Mouse (Mus musculus) layer of hippocampus, adult 18-20 months (tissue): ENCODE results near the gene Spats1. TPM values are rescaled to one million over a fixed set of nuclear protein-coding genes. Genes with fewer than 3 reads are reported as not detected.
"Not testable (repeated sequence)": the region's sequence is repeated elsewhere in the genome, so short reads cannot be mapped to it uniquely, and the experiment has no call there.

Experiments
- DNase-seq, 2 experiments: peaks; one replicate each; pipeline ENCODE4 v3.0.0; 2022; ENCODE audit warnings: low spot score in 2 of 2
- total RNA-seq, 2 experiments: library from RNA; stranded (reverse); gene quantifications; 2 replicates each; pipeline ENCODE4 v1.2.3; 2021

Spats1 gene
- total RNA-seq, 2 experiments from 2014 or later = 4.4 to 4.7 TPM

- DNase-seq = no peak
Observed at GRCm38 (mm10) chr17:45490532-45491154, 15.4 kb upstream of the Spats1 start.

GRCm38 (mm10) chr17:45489736-45490135 is 14.5 kb upstream of the Spats1 start:
- DNase-seq = no peak

- no peak for DNase-seq
Observed at GRCm38 (mm10) chr17:45488321-45489254, 13.4 kb upstream of the Spats1 start.

GRCm38 (mm10) chr17:45487216-45487615 is 12.0 kb upstream of the Spats1 start:
- DNase-seq = no peak

GRCm38 (mm10) chr17:45485581-45485980 is 10.4 kb upstream of the Spats1 start:
- DNase-seq = peak; percentile 43 to 72

- peak in 1 of 2 experiments; percentile 31 for DNase-seq
Observed at GRCm38 (mm10) chr17:45480429-45480828, 5.2 kb upstream of the Spats1 start.

GRCm38 (mm10) chr17:45478234-45478825 is 3.1 kb upstream of the Spats1 start:
- peak; percentile 75 to 88 for DNase-seq

GRCm38 (mm10) chr17:45474146-45474545 is 1.1 kb downstream of the Spats1 start:
- no peak for DNase-seq

- no peak for DNase-seq
Observed at GRCm38 (mm10) chr17:45473667-45474066, 1.5 kb downstream of the Spats1 start.

GRCm38 (mm10) chr17:45470726-45471125 is 4.5 kb downstream of the Spats1 start:
- DNase-seq = peak in 1 of 2 experiments; percentile 37

GRCm38 (mm10) chr17:45468302-45468701 is 6.9 kb downstream of the Spats1 start:
- no peak for DNase-seq

- no peak for DNase-seq
Observed at GRCm38 (mm10) chr17:45466701-45467100, 8.5 kb downstream of the Spats1 start.

GRCm38 (mm10) chr17:45464255-45464654 is 11.0 kb downstream of the Spats1 start:
- DNase-seq = no peak

GRCm38 (mm10) chr17:45462506-45462905 is 12.7 kb downstream of the Spats1 start:
- no peak for DNase-seq

- DNase-seq = no peak
Observed at GRCm38 (mm10) chr17:45459062-45459461, 16.2 kb downstream of the Spats1 start.

- DNase-seq = no peak
Observed at GRCm38 (mm10) chr17:45458516-45458915, 16.7 kb downstream of the Spats1 start.

- no peak for DNase-seq
Observed at GRCm38 (mm10) chr17:45457487-45457886, 17.7 kb downstream of the Spats1 start.

- no peak for DNase-seq
Observed at GRCm38 (mm10) chr17:45456260-45457152, 18.7 kb downstream of the Spats1 start.

- not testable (repeated sequence) for DNase-seq
Observed at GRCm38 (mm10) chr17:45455783-45456182, 19.4 kb downstream of the Spats1 start.

GRCm38 (mm10) chr17:45454794-45455193 is 20.4 kb downstream of the Spats1 start:
- no peak for DNase-seq

- no peak for DNase-seq
Observed at GRCm38 (mm10) chr17:45452271-45452670, 22.9 kb downstream of the Spats1 start.
